ENCODE assay signal across 7 mouse cellular contexts in the genomic region with DNA sequence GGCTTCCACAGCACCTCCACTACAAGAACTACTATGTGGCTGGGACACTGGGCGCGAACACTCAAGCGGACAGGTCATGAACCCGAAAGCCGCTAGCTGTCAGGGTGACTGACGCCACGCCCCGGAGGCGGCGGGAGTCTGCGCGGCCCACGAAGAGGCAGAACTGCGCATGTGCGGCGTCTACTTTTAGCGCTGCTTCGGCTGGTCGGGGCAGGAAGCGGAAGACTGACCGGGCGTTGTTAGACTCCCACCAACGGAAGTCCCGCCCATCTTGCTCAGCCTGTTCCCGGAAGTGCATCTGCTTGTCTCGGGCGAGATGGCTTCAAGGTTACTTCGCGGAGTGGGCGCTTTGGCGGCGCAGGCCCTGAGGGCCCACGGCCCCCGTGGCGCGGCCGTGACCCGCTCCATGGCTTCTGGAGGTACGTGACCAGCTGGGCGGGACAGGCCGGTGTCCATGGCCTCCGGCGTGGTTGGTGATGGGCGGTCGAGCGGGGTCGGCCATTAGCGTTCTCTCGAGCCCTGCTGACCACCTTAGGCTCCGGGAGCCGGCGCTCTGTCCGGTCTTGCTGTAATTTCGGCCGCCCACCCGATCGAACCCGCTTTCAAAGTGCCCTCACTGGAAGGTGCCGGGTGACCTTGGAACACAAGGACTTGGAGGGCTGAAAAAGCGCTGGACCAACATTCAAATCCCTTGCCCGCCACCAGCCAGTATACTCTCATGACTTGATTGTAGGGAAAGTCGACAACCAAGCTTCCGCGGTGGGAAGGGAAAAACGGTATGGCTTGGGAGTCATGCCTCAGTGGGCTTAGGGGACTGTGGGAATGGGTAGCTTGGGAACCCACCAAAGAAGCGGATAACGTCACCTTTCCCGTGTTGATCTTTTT. TPM values are rescaled to one million over a fixed set of nuclear protein-coding genes. Genes with fewer than 3 reads are reported as not detected.
DNase-seq lines count a peak whose midpoint lies in the region; ATAC-seq lines count a peak whose summit lies in the region.

TSS of gene Cox5b (plus strand) at position 179 of the 885 bp plus-strand sequence.

- WGBS in embryonic facial prominence, embryonic 12.5 days, result 1% methylated on average over 68 of the region's 68 CpGs
- WGBS in limb, embryonic 11.5 days, result under 1% methylated on average over 60 of the region's 68 CpGs
- WGBS in midbrain, embryonic 14.5 days, result under 1% methylated on average over 66 of the region's 68 CpGs

- peak; percentile 97 for DNase-seq in adrenal gland, postnatal 25 days
- DNase-seq in heart, adult 11 months, result peak; percentile 100
- DNase-seq in kidney, adult 18-20 months, result peak; percentile 96
- peak; percentile 99 for DNase-seq in limb, embryonic 11.5 days (ENCODE audit: low spot score)
- peak; percentile 100 for DNase-seq in midbrain, embryonic 14.5 days
- peak; percentile 93 to 94 for DNase-seq in spleen, adult 18-20 months

- no peaks in the 10 kb centered on the region for H3K9me3 ChIP-seq in embryonic facial prominence, embryonic 12.5 days
- H3K9me3 ChIP-seq in limb, embryonic 11.5 days (ENCODE audit: control insufficient read depth, low read length), result no peaks in the 10 kb centered on the region
- no peaks in the 10 kb centered on the region for H3K9me3 ChIP-seq in midbrain, embryonic 14.5 days (ENCODE audit: control insufficient read depth, low read length)

- no peak within 1 kb of the TSS for H3K27ac ChIP-seq in embryonic facial prominence, embryonic 12.5 days
- no peak within 1 kb of the TSS for H3K27ac ChIP-seq in limb, embryonic 11.5 days (replicated peaks; ENCODE audit: low read depth, low read length)
- H3K27ac ChIP-seq in midbrain, embryonic 14.5 days (replicated peaks; ENCODE audit: low read depth, low read length), result no peak within 1 kb of the TSS; the same call in 1 of the 2 replicates

- H3K4me2 ChIP-seq in embryonic facial prominence, embryonic 12.5 days (replicated peaks), result peak within 1 kb of the TSS; percentile 83
- H3K4me2 ChIP-seq in limb, embryonic 11.5 days (ENCODE audit: low read depth, severe bottlenecking), result peak within 1 kb of the TSS; percentile 85
- H3K4me2 ChIP-seq in midbrain, embryonic 14.5 days (ENCODE audit: low read length), result peak within 1 kb of the TSS; percentile 76

- no peaks in the 10 kb centered on the region for H3K27me3 ChIP-seq in embryonic facial prominence, embryonic 12.5 days
- H3K27me3 ChIP-seq in limb, embryonic 11.5 days (ENCODE audit: control insufficient read depth, insufficient read depth, low read length), result no peaks in the 10 kb centered on the region
- no peaks in the 10 kb centered on the region for H3K27me3 ChIP-seq in midbrain, embryonic 14.5 days (ENCODE audit: control insufficient read depth, insufficient read depth, low read length)

- peak; percentile 95 for ATAC-seq in embryonic facial prominence, embryonic 12.5 days (ENCODE audit: insufficient number of reproducible peaks, insufficient read depth, low FRiP score, low TSS enrichment)
- peak; percentile 92 for ATAC-seq in limb, embryonic 11.5 days (ENCODE audit: insufficient number of reproducible peaks, low FRiP score, low TSS enrichment, low read depth)
- ATAC-seq in midbrain, embryonic 14.5 days (ENCODE audit: low FRiP score, low TSS enrichment), result peak; percentile 95

- H3K9ac ChIP-seq in embryonic facial prominence, embryonic 12.5 days, result peak within 1 kb of the TSS; percentile 88
- H3K9ac ChIP-seq in limb, embryonic 11.5 days (ENCODE audit: low read length), result peak within 1 kb of the TSS; percentile 74
- H3K9ac ChIP-seq in midbrain, embryonic 14.5 days (replicated peaks; ENCODE audit: low read length), result peak within 1 kb of the TSS; percentile 67

- H3K4me1 ChIP-seq in embryonic facial prominence, embryonic 12.5 days, result peaks cover 8% of the 10 kb centered on the region
- H3K4me1 ChIP-seq in limb, embryonic 11.5 days (ENCODE audit: control insufficient read depth, insufficient read depth, low read length), result peaks cover 6% of the 10 kb centered on the region; the same call in 1 of the 2 replicates
- peaks cover 6% of the 10 kb centered on the region for H3K4me1 ChIP-seq in midbrain, embryonic 14.5 days (ENCODE audit: control insufficient read depth, insufficient read depth, low read length)

- H3K4me3 ChIP-seq in embryonic facial prominence, embryonic 12.5 days, result peak within 1 kb of the TSS; percentile 83
- H3K4me3 ChIP-seq in limb, embryonic 11.5 days (ENCODE audit: low read depth, low read length), result peak within 1 kb of the TSS; percentile 89
- peak within 1 kb of the TSS; percentile 62 for H3K4me3 ChIP-seq in midbrain, embryonic 14.5 days (replicated peaks; ENCODE audit: low read depth, low read length)

- H3K36me3 ChIP-seq in embryonic facial prominence, embryonic 12.5 days, result peaks cover 23% of the 10 kb centered on the region
- peaks cover 7% of the 10 kb centered on the region for H3K36me3 ChIP-seq in limb, embryonic 11.5 days (ENCODE audit: control insufficient read depth, insufficient read depth, low read length)
- peaks cover 19% of the 10 kb centered on the region for H3K36me3 ChIP-seq in midbrain, embryonic 14.5 days (ENCODE audit: control insufficient read depth, insufficient read depth, low read length)

RNA-seq across cellular contexts. Expression of gene Cox5b, which starts in this region (rescaled TPM):
- total RNA-seq in adrenal gland, postnatal 25 days (2021), result 788 and 983 TPM in 2 replicates
- polyA plus RNA-seq in embryonic facial prominence, embryonic 12.5 days (2016; fragmentation: Nextera tagmentation; extraction: Ambion mirVana), result 471 and 489 TPM in 2 replicates
- polyA plus RNA-seq in limb, embryonic 11.5 days (2014; fragmentation: Nextera tagmentation; extraction: Ambion mirVana), result 490 and 518 TPM in 2 replicates
- polyA plus RNA-seq in midbrain, embryonic 14.5 days (2014; fragmentation: Nextera tagmentation; extraction: Ambion mirVana), result 606 and 777 TPM in 2 replicates
